Comparison of ENCODE assay signal across 15 mouse cellular contexts in the genomic region with DNA sequence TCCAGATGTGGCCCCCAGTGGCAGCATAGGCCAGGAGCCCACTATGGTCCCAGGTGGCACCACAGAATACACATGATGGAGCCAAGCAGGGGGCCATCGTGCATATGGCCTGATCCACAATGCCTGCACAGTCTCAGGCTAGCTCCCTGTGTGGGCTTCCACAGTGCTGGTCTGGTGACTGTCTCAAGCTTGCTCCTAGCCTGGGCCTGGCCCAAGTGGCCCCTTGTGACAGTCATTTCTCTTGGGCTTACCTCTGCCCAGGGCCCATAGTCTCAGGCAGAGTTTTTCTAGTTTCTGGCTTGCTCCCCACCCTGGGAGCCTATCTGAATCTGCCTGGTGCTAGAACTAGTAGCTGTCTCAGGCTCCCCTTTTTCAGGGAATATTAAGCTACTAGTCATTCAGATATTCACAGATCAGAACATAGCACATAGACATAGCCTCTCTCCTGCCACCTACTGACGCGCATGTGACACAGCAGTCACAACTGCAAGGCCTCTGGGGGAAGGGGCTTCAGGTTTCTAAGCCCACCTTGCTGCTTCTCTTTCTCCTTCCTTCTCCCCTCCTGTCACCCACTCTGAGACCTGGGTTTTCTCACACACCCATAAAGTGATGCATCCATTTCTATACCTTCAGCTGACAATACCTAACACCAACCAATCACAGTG. TPM values are rescaled to one million over a fixed set of nuclear protein-coding genes. Genes with fewer than 3 reads are reported as not detected.
A peak's percentile ranks its signal among the peaks of the same experiment; 100 is the strongest.
DNase-seq lines count a peak whose midpoint lies in the region; TF ChIP-seq lines count a peak whose summit lies in the region.
"Had no signal": no experiment of that assay in that cellular context is flagged by ENCODE, and none has a peak within 500 bp of the region (broad histone marks: within the 10 kb centered on the region; RNA-seq: fewer than 3 reads in every experiment).

No protein-coding gene starts in this region.

- TF ChIP-seq CTCF in heart, adult 2 months (IDR thresholded peaks at IDR 0.05), result peak; percentile 34
- peak; percentile 40 for TF ChIP-seq CTCF in lung, adult 2 months (IDR thresholded peaks at IDR 0.05; ENCODE audit: insufficient read depth, low read length)
- TF ChIP-seq CTCF in CH12.LX (conservative IDR thresholded peaks at IDR 0.05 in 1 of 2, IDR thresholded peaks at IDR 0.05 in 1 of 2; ENCODE audit: low read depth in 2 of 2, low read length in 2 of 2), result peak in 1 of 2 experiments; percentile 48; a peak in 3 of 4 replicates
- TF ChIP-seq CTCF in embryonic fibroblast, embryonic 13.5 days (IDR thresholded peaks at IDR 0.05; ENCODE audit: borderline replicate concordance, insufficient read depth, low read length), result peak; percentile 46; the same call in 1 of the 2 replicates

- H3K4me2 ChIP-seq in CH12.LX (ENCODE audit: insufficient read depth, low read depth, poor library complexity, severe bottlenecking), result no peak overlapping the region
- H3K4me2 ChIP-seq: heart, embryonic 12.5 days; hindbrain, embryonic 14.5 days had no signal

- H3K79me2 ChIP-seq in heart, adult 2 months (replicated peaks; ENCODE audit: control insufficient read depth, insufficient read depth, low read length), result no peaks in the 10 kb centered on the region
- no peaks in the 10 kb centered on the region for H3K79me2 ChIP-seq in CH12.LX (replicated peaks; ENCODE audit: control insufficient read depth, extremely low read depth, insufficient read depth, poor library complexity, severe bottlenecking)

- no peak for TF ChIP-seq POLR2A in heart, adult 2 months (IDR thresholded peaks at IDR 0.05; ENCODE audit: insufficient read depth, low read depth, low read length)
- TF ChIP-seq POLR2A in lung, adult 2 months (IDR thresholded peaks at IDR 0.05; ENCODE audit: borderline replicate concordance, extremely low read depth, low read depth, low read length), result no peak
- TF ChIP-seq POLR2A in CH12.LX (IDR thresholded peaks at IDR 0.05; ENCODE audit: low read depth, low read length), result no peak
- TF ChIP-seq POLR2A in embryonic fibroblast, embryonic 13.5 days (IDR thresholded peaks at IDR 0.05; ENCODE audit: low read depth, low read length), result no peak

- H3K36me3 ChIP-seq in heart, adult 2 months (ENCODE audit: control insufficient read depth, insufficient read depth, low read length), result no peaks in the 10 kb centered on the region
- no peaks in the 10 kb centered on the region for H3K36me3 ChIP-seq in CH12.LX (replicated peaks in 1 of 2; ENCODE audit: control insufficient read depth in 1 of 2, insufficient read depth in 1 of 2, low read length in 1 of 2)
- H3K36me3 ChIP-seq: heart, embryonic 12.5 days had no signal

- no peak for DNase-seq in heart, adult 2 months
- no peak for DNase-seq in heart, adult 18-20 months
- no peak for DNase-seq in lung, adult 2 months
- no peak for DNase-seq in lung, postnatal 4 days
- DNase-seq in CH12.LX (ENCODE audit: extremely low read depth), result no peak
- DNase-seq in adrenal gland, postnatal 4 days (ENCODE audit: low spot score in 2 of 2), result no peak
- DNase-seq in ovary, postnatal 36 days (ENCODE audit: low spot score), result no peak
- DNase-seq: adrenal gland, postnatal 14 days; cerebellum, adult 9-10 months; kidney, postnatal 36 days had no signal

- H3K9me3 ChIP-seq in CH12.LX (replicated peaks; ENCODE audit: low read length), result no peaks in the 10 kb centered on the region
- H3K9me3 ChIP-seq: heart, embryonic 12.5 days had no signal

- no peak overlapping the region for H3K4me3 ChIP-seq in heart, adult 2 months
- H3K4me3 ChIP-seq in lung, adult 2 months (replicated peaks; ENCODE audit: extremely low read depth, low read depth, low read length), result no peak overlapping the region
- no peak overlapping the region for H3K4me3 ChIP-seq in CH12.LX (replicated peaks in 1 of 3; ENCODE audit: low read depth in 2 of 3, low read length in 2 of 3, poor library complexity in 1 of 3)
- H3K4me3 ChIP-seq in embryonic fibroblast, embryonic 13.5 days (ENCODE audit: insufficient read depth, low read length), result no peak overlapping the region
- H3K4me3 ChIP-seq: heart, embryonic 12.5 days had no signal

- H3K9ac ChIP-seq in heart, adult 2 months (ENCODE audit: low read depth, low read length), result no peak overlapping the region
- no peak overlapping the region for H3K9ac ChIP-seq in CH12.LX (ENCODE audit: insufficient read depth, low read depth)
- H3K9ac ChIP-seq: heart, embryonic 12.5 days; hindbrain, embryonic 14.5 days had no signal

- no peak for TF ChIP-seq EP300 in heart, adult 2 months (IDR thresholded peaks at IDR 0.05; ENCODE audit: insufficient read depth, low read depth, low read length)
- TF ChIP-seq EP300 in CH12.LX (IDR thresholded peaks at IDR 0.05; ENCODE audit: low read length), result no peak

- no peaks in the 10 kb centered on the region for H3K4me1 ChIP-seq in heart, adult 2 months (ENCODE audit: control insufficient read depth, insufficient read depth, low read length)
- H3K4me1 ChIP-seq in lung, adult 2 months (ENCODE audit: control insufficient read depth, insufficient read depth, low read length), result no peaks in the 10 kb centered on the region
- H3K4me1 ChIP-seq in CH12.LX (ENCODE audit: control insufficient read depth in 1 of 2, insufficient read depth in 2 of 2), result peaks cover 3 to 9% of the 10 kb centered on the region in 2 experiments; a peak in 3 of 4 replicates
- no peaks in the 10 kb centered on the region for H3K4me1 ChIP-seq in embryonic fibroblast, embryonic 13.5 days (ENCODE audit: control insufficient read depth, insufficient read depth, low read length)
- H3K4me1 ChIP-seq: heart, embryonic 12.5 days had no signal

- H3K27ac ChIP-seq in heart, adult 2 months, result no peak overlapping the region
- H3K27ac ChIP-seq in CH12.LX (ENCODE audit: insufficient read depth, low read depth), result no peak overlapping the region
- no peak overlapping the region for H3K27ac ChIP-seq in embryonic fibroblast, embryonic 13.5 days (ENCODE audit: insufficient read depth, low read length)
- H3K27ac ChIP-seq: hindbrain, embryonic 14.5 days had no signal

- no peaks in the 10 kb centered on the region for H3K27me3 ChIP-seq in heart, adult 2 months (ENCODE audit: control insufficient read depth, insufficient read depth, low read length)
- H3K27me3 ChIP-seq in CH12.LX (replicated peaks), result peaks cover 72% of the 10 kb centered on the region

- peak; percentile 0 for TF ChIP-seq RAD21 in CH12.LX (IDR thresholded peaks at IDR 0.05; ENCODE audit: low read depth, low read length)

- in situ Hi-C loops in CH12.LX (cut with MboI; ENCODE audit: low pct_ligation_motif_present, low pct_unique_long_range_greater_than_20kb, low sequenced_read_pairs), result no loop called here

- dilution Hi-C loops in CH12.LX (cut with MboI; ENCODE audit: extremely low pct_ligation_motif_present, extremely low pct_unique_long_range_greater_than_20kb, low sequenced_read_pairs), result no loop called here

- intact Hi-C loops in heart, adult 2 months (cut with DNase I), result no loop called here

- 60% methylated on average over 3 of the region's 3 CpGs for WGBS in heart, adult 2 months
- 50% methylated on average over 3 of the region's 3 CpGs for WGBS in lung, adult 2 months

TF ChIP-seq in CH12.LX, 34 proteins besides CTCF, POLR2A, EP300 and RAD21:
- TF ChIP-seq MAFK (IDR thresholded peaks at IDR 0.05; ENCODE audit: insufficient replicate concordance, low read length), result no peak
- TF ChIP-seq NELFE (IDR thresholded peaks at IDR 0.05; ENCODE audit: low read depth, low read length), result no peak
- TF ChIP-seq MYC (IDR thresholded peaks at IDR 0.05; ENCODE audit: low read depth, low read length), result no peak
- no peak for TF ChIP-seq UBTF (IDR thresholded peaks at IDR 0.05; ENCODE audit: low read depth, low read length)
- TF ChIP-seq MEF2A (IDR thresholded peaks at IDR 0.05; ENCODE audit: borderline replicate concordance, low read depth, low read length), result no peak
- no peak for TF ChIP-seq GABPA (IDR thresholded peaks at IDR 0.05; ENCODE audit: insufficient replicate concordance, low read depth, low read length)

RNA-seq across cellular contexts. Expression of a gene that starts 9.7 kb away (rescaled TPM):
- total RNA-seq in heart, adult 2 months (2021), result not detected
- 0.23 TPM in 1 of 2 replicates, not detected in the other for polyA plus RNA-seq in heart, adult 2 months (2012; rRNA removed)
- not detected for total RNA-seq in heart, adult 18-20 months (2021)
- not detected in 2 replicates for polyA plus RNA-seq in lung, adult 2 months (2012; rRNA removed)
- total RNA-seq in CH12.LX (2012; rRNA removed) (not detected in 2 replicates), CH12.LX (2014; rRNA removed) (not detected in 2 replicates)
- not detected in 2 replicates for polyA plus RNA-seq in CH12.LX (2012; ENCODE audit: insufficient read length, low read depth)
- not detected in 2 replicates for polyA plus RNA-seq in embryonic fibroblast, embryonic 13.5 days (2011; ENCODE audit: insufficient read length, low read depth, missing spikeins)
- total RNA-seq in adrenal gland, postnatal 4 days (2021), result 1 to 10 TPM; 5.4 to 9.1 TPM
- total RNA-seq: neutrophil, adult 5-6 weeks had no signal
- polyA plus RNA-seq: hindbrain, embryonic 14.5 days; limb, embryonic 14.5 days had no signal

Comparison
In these comparisons a context has a peak if more than half of its experiments do, and no peak if none do; other contexts are left out.
1. RNA of a gene that starts 9.7 kb away (total RNA-seq): 5.4 to 9.1 TPM in adrenal gland, postnatal 4 days; not detected in heart, adult 2 months, not detected in heart, adult 18-20 months and not detected in CH12.LX; every median in the first group is over 4 times any median in the second.